ENCODE assay signal across 17 mouse cellular contexts in the genomic region with DNA sequence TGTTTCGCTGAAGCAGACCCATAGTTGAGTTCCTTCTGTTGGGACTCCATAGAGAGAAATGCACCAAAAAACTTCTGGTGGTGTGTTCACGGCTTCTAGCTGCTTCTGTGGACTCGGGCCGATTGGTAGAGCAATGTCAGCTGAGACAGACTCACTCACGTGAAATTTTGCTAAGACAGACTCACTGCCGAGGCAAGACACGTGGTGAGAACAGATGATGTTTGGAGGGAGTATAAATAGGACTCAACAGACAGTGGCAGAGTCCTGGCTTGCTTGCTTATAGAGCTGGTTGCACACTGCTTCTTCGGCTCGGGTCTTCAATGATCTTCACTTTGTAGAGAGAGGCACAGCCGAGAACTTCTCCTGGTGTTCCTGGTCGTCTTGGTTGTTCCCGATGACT.
"Had no signal": no experiment of that assay in that cellular context is flagged by ENCODE, and none has a peak within 500 bp of the region (broad histone marks: within the 10 kb centered on the region; RNA-seq: fewer than 3 reads in every experiment).

No protein-coding gene starts in this region.

- H3K27me3 ChIP-seq: lung, embryonic 15.5 days; midbrain, embryonic 13.5 days; midbrain, embryonic 15.5 days; neural tube, embryonic 12.5 days; stomach, embryonic 15.5 days had no signal

- H3K4me2 ChIP-seq: lung, embryonic 15.5 days; midbrain, embryonic 11.5 days; midbrain, embryonic 13.5 days; midbrain, embryonic 15.5 days; neural tube, embryonic 12.5 days; stomach, embryonic 15.5 days had no signal

- H3K4me1 ChIP-seq: midbrain, embryonic 13.5 days; midbrain, embryonic 15.5 days; neural tube, embryonic 12.5 days had no signal

- H3K27ac ChIP-seq: lung, embryonic 15.5 days; macrophage; midbrain, embryonic 13.5 days; midbrain, embryonic 15.5 days; neural tube, embryonic 12.5 days; stomach, embryonic 15.5 days had no signal

- ATAC-seq: liver, postnatal 0 days; lung, postnatal 0 days; midbrain, embryonic 13.5 days; midbrain, embryonic 15.5 days had no signal

- H3K9ac ChIP-seq: liver, postnatal 0 days; lung, embryonic 15.5 days; midbrain, embryonic 13.5 days; midbrain, embryonic 15.5 days; neural tube, embryonic 12.5 days; stomach, embryonic 15.5 days had no signal

- H3K4me3 ChIP-seq: lung, embryonic 15.5 days; megakaryocyte, embryonic 14.5 days; midbrain, embryonic 13.5 days; midbrain, embryonic 15.5 days; neural tube, embryonic 12.5 days; stomach, embryonic 15.5 days had no signal

- DNase-seq: liver, postnatal 0 days; lung, adult 2 months; lung, postnatal 14 days; lung, postnatal 36 days; right cerebral cortex, postnatal 14 days; thymus, adult 2 months; thymus, postnatal 25 days; thymus, postnatal 4 days had no signal

- H3K36me3 ChIP-seq: lung, embryonic 15.5 days; midbrain, embryonic 13.5 days; midbrain, embryonic 15.5 days; neural tube, embryonic 12.5 days; stomach, embryonic 15.5 days had no signal

- H3K9me3 ChIP-seq: lung, embryonic 15.5 days; megakaryocyte, embryonic 14.5 days; midbrain, embryonic 13.5 days; midbrain, embryonic 15.5 days; neural tube, embryonic 12.5 days; stomach, embryonic 15.5 days had no signal
